Mouse (Mus musculus): ENCODE results near the gene Rmi2. TPM values are rescaled to one million over a fixed set of nuclear protein-coding genes. Genes with fewer than 3 reads are reported as not detected.

Rmi2 gene
- polyA plus RNA-seq, 1 experiment from 2014 or later, result 0.70 TPM

DNA sequence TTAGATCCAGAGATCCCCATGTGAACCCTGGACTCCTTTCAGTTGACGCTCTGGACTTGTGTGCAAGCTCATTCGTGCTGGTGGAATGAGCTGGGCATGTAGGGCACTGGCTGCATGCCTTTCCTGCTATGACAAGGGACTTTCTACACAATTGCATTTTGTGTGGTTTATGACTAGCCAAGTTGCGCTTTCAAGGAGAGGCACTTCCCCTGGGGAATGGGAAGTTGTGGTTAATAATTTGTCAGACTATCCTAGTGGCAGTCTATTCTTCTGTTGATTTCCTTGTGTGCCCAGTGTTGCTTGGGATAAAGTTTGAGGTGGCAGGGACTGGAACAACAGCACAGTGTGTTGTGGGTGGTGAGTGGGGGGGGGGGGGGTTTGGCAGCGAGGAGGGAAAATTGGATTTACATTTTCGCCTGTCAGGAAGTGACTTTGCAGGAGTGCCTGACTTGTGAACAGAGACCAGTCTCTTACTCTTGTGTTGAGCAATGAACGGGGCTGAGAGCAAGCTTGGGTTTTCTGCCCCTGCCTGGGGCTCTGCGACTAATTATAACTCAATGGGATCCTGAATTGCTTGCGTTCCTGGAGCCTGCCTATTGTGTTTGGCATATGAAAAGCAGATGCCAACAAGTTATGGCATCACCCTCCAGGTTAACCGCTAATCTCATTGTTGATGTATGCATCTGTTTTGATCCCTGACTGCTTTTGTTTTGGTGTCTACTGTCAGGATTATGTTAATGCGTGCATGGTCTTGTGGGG lies 3.8 kb downstream of the Rmi2 start:
- Histone ChIP-seq H3K27me3 (replicated peaks; ENCODE audit: control insufficient read depth, insufficient read depth, low read length) (no peaks in the 10 kb centered on the region), H3K9me3 (ENCODE audit: control insufficient read depth, low read length) (no peaks in the 10 kb centered on the region), H3K4me3 (ENCODE audit: low read length) (no peak overlapping the region), H3K9ac (ENCODE audit: low read depth, low read length) (no peak overlapping the region), H3K4me1 (ENCODE audit: control insufficient read depth, insufficient read depth, low read depth, low read length) (peaks cover 8% of the 10 kb centered on the region), H3K4me2 (ENCODE audit: low read length) (no peak overlapping the region), H3K36me3 (ENCODE audit: control insufficient read depth, insufficient read depth, low read length) (no peaks in the 10 kb centered on the region), H3K27ac (ENCODE audit: low read depth, low read length) (no peak overlapping the region)
- no peak for ATAC-seq
- WGBS, result 28% methylated on average over 10 of the region's 10 CpGs

DNA sequence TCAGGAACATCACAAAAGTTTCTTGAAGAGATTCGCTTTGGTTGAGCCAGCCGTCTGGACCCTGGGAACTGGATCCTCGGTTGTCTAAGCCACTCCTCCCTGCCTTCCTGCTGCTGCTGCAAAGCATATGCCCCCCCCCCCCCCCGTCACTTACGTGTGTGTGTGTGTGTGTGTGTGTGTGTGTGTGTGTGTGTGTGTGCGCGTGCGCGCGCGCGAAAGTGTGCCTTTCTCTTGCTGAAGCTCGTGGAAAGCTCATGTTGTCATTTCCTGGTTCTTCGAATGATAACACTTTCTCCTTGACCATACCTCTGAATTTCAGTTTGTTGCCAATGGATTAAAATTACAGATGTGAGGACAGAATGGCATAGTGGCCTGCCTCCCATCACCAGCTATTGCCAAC lies 5.2 kb downstream of the Rmi2 start:
- WGBS, result 87% methylated on average over 13 of the region's 14 CpGs
- no peaks in the 10 kb centered on the region for H3K36me3 ChIP-seq (ENCODE audit: control insufficient read depth, insufficient read depth, low read length)
- H3K9me3 ChIP-seq (ENCODE audit: control insufficient read depth, low read length), result no peaks in the 10 kb centered on the region
- H3K4me1 ChIP-seq (ENCODE audit: control insufficient read depth, insufficient read depth, low read depth, low read length), result peaks cover 16% of the 10 kb centered on the region
- no peak overlapping the region for H3K27ac ChIP-seq (ENCODE audit: low read depth, low read length)
- ATAC-seq, result no peak
- H3K4me3 ChIP-seq (ENCODE audit: low read length), result no peak overlapping the region
- H3K9ac ChIP-seq (ENCODE audit: low read depth, low read length), result no peak overlapping the region
- H3K4me2 ChIP-seq (ENCODE audit: low read length), result no peak overlapping the region
- no peaks in the 10 kb centered on the region for H3K27me3 ChIP-seq (replicated peaks; ENCODE audit: control insufficient read depth, insufficient read depth, low read length)

DNA sequence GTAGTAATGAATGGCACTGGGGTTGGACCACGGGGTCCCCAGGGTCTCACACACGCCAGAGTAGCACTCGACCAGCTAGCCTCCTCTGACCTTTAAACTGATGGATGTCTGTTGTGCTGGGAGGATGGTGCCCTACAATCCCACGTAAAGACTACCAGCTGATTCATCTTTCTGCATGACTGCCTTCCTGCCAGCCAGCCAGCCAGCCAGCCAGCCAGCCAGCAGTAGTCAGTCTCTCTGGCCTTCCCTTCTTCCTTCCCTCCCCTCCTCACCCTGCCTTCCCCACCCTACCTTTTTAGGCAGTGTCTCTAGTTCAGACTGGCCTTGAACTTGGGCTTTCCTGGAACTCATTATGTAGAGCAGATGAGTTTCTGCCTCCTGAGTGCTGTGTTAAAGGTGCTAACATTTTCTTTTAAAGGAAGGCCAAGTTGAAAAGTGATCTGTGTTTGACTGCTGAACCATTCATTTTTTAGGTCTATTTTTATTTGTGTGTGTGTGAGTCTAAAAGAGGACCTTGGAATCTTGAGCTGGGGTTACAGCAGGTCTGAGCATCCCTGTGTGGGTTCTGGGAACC lies 7.5 kb downstream of the Rmi2 start:
- no peak for ATAC-seq
- Histone ChIP-seq H3K9ac (ENCODE audit: low read depth, low read length) (no peak overlapping the region), H3K4me2 (ENCODE audit: low read length) (no peak overlapping the region), H3K36me3 (ENCODE audit: control insufficient read depth, insufficient read depth, low read length) (no peaks in the 10 kb centered on the region), H3K27ac (ENCODE audit: low read depth, low read length) (no peak overlapping the region), H3K27me3 (replicated peaks; ENCODE audit: control insufficient read depth, insufficient read depth, low read length) (no peaks in the 10 kb centered on the region), H3K4me1 (ENCODE audit: control insufficient read depth, insufficient read depth, low read depth, low read length) (peaks cover 14% of the 10 kb centered on the region), H3K9me3 (ENCODE audit: control insufficient read depth, low read length) (no peaks in the 10 kb centered on the region), H3K4me3 (ENCODE audit: low read length) (no peak overlapping the region)
- WGBS, result 51% methylated on average over 4 of the region's 4 CpGs

DNA sequence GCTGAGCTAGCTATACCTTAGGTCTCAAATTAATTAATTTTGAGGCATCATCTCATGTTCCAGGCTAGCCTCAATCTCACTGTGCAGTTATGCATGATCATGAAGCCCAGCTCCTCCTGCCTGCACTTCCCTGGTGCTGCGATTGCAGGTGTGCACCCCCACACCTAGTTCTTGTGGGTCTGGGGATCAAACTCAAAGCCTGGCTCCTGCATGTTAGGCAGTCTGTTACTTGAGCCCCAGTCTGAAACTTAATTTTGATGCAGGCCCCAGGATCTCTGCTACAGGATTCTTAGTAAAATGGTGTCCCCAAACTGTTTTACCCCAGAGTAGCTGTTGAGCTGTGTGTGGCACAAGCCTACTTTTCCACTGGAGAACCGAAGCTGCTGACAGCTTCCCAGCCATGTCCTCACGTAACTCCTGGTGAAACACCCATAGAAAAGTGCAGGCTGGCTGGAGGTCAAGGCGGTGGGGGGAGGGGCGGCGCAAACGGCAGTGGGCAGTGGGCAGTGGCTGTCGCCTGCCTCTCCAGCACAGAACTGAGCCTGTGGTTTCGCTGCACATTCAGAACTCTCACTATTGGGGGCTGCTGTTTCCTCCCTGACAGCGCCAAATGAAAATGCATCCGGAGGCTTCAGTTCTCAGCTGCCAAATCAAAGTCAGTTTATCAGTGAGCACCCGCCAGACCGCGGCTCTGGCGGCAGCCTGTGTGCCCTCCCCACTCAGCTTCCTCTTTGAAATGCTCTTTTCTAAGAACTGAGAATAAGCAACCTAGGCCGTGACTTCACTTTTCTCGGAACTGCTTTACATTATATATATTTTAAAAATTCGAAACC lies 8.8 kb downstream of the Rmi2 start:
- H3K4me1 ChIP-seq (ENCODE audit: control insufficient read depth, insufficient read depth, low read depth, low read length), result peaks cover 10% of the 10 kb centered on the region
- H3K9me3 ChIP-seq (ENCODE audit: control insufficient read depth, low read length), result no peaks in the 10 kb centered on the region
- H3K9ac ChIP-seq (ENCODE audit: low read depth, low read length), result 0 out of 2 replicates have a peak overlapping the region, but pooled peaks have one; percentile 11
- peak overlapping the region; percentile 13 for H3K4me3 ChIP-seq (ENCODE audit: low read length)
- no peaks in the 10 kb centered on the region for H3K27me3 ChIP-seq (replicated peaks; ENCODE audit: control insufficient read depth, insufficient read depth, low read length)
- peak overlapping the region; percentile 19; the same call in 1 of the 2 replicates for H3K27ac ChIP-seq (ENCODE audit: low read depth, low read length)
- WGBS, result 22% methylated on average over 18 of the region's 18 CpGs
- H3K4me2 ChIP-seq (ENCODE audit: low read length), result peak overlapping the region; percentile 47
- H3K36me3 ChIP-seq (ENCODE audit: control insufficient read depth, insufficient read depth, low read length), result no peaks in the 10 kb centered on the region
- peak; percentile 62 for ATAC-seq

DNA sequence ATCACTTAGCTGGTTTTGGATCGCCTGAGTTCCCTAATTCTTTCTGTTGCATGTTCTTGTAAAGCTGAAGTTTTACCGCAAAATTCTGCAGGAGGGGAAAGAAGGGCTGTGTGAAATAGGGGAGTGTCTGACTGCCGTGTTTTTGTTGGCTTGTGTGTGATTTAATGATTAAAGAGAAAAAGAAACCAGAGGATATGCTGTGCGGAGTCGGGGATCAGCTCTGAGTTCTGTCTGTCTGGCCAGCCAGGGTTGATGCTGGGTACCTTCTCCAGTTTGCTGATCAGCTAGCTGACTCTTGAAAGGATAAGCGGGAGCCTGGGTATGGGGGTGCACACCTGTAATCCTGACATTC lies 9.4 kb downstream of the Rmi2 start:
- Histone ChIP-seq H3K4me1 (ENCODE audit: control insufficient read depth, insufficient read depth, low read depth, low read length) (peaks cover 10% of the 10 kb centered on the region), H3K36me3 (ENCODE audit: control insufficient read depth, insufficient read depth, low read length) (no peaks in the 10 kb centered on the region), H3K27ac (ENCODE audit: low read depth, low read length) (peak overlapping the region; percentile 19; the same call in 1 of the 2 replicates), H3K4me3 (ENCODE audit: low read length) (no peak overlapping the region; the same call in 1 of the 2 replicates), H3K27me3 (replicated peaks; ENCODE audit: control insufficient read depth, insufficient read depth, low read length) (no peaks in the 10 kb centered on the region), H3K9ac (ENCODE audit: low read depth, low read length) (no peak overlapping the region), H3K9me3 (ENCODE audit: control insufficient read depth, low read length) (no peaks in the 10 kb centered on the region), H3K4me2 (ENCODE audit: low read length) (peak overlapping the region; percentile 47; the same call in 1 of the 2 replicates)
- WGBS, result 69% methylated on average over 6 of the region's 6 CpGs
- ATAC-seq, result no peak

DNA sequence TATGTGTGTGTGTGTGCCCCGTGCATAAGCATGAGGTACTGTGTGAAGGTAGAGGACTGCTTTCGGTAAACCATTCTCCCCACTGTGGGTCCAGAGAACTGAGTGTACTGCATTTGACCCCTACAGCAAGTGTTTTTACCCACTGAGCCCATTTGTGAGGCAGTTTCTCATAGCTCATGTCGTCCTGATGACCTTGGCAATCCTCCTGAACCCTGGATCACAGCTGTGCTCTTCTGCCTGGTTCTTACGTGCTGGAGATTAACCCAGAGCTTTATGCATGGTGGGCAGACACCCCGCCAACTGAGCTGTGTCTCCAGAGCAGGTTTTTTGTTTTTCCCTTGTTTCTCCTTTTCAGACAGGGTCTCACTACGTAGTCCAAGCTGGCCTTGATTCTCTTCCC lies 11.1 kb downstream of the Rmi2 start:
- 65% methylated on average over 6 of the region's 6 CpGs for WGBS
- Histone ChIP-seq H3K27ac (ENCODE audit: low read depth, low read length) (no peak overlapping the region), H3K4me2 (ENCODE audit: low read length) (no peak overlapping the region), H3K27me3 (replicated peaks; ENCODE audit: control insufficient read depth, insufficient read depth, low read length) (no peaks in the 10 kb centered on the region), H3K4me1 (ENCODE audit: control insufficient read depth, insufficient read depth, low read depth, low read length) (peaks cover 16% of the 10 kb centered on the region), H3K9ac (ENCODE audit: low read depth, low read length) (no peak overlapping the region), H3K9me3 (ENCODE audit: control insufficient read depth, low read length) (no peaks in the 10 kb centered on the region), H3K4me3 (ENCODE audit: low read length) (no peak overlapping the region), H3K36me3 (ENCODE audit: control insufficient read depth, insufficient read depth, low read length) (no peaks in the 10 kb centered on the region)
- no peak for ATAC-seq

DNA sequence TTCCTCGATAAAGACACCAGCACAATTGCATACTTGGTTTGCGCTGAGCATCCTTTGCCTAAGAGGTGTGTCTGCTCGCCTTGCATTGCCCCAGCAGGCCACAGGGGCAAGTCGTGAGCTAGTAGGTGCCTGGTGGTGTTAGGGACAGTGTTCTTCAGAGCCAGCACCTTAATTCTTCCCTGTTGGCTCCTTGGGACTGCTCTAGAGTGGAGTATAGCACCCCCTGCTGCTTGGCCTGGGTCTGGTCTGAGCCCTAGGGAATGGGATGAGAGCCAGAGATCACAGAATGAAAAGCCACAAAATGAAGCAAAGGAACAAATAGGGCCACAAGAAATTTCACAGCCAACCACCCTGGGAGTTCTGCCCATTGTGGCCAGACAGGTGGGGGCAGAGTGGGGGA lies 11.6 kb downstream of the Rmi2 start:
- Histone ChIP-seq H3K9me3 (ENCODE audit: control insufficient read depth, low read length) (no peaks in the 10 kb centered on the region), H3K4me1 (ENCODE audit: control insufficient read depth, insufficient read depth, low read depth, low read length) (peaks cover 16% of the 10 kb centered on the region), H3K4me2 (ENCODE audit: low read length) (no peak overlapping the region), H3K27ac (ENCODE audit: low read depth, low read length) (no peak overlapping the region), H3K36me3 (ENCODE audit: control insufficient read depth, insufficient read depth, low read length) (no peaks in the 10 kb centered on the region), H3K27me3 (replicated peaks; ENCODE audit: control insufficient read depth, insufficient read depth, low read length) (no peaks in the 10 kb centered on the region), H3K4me3 (ENCODE audit: low read length) (no peak overlapping the region), H3K9ac (ENCODE audit: low read depth, low read length) (no peak overlapping the region)
- 55% methylated on average over 4 of the region's 4 CpGs for WGBS
- ATAC-seq, result peak; percentile 55; the same call in 1 of the 2 replicates

DNA sequence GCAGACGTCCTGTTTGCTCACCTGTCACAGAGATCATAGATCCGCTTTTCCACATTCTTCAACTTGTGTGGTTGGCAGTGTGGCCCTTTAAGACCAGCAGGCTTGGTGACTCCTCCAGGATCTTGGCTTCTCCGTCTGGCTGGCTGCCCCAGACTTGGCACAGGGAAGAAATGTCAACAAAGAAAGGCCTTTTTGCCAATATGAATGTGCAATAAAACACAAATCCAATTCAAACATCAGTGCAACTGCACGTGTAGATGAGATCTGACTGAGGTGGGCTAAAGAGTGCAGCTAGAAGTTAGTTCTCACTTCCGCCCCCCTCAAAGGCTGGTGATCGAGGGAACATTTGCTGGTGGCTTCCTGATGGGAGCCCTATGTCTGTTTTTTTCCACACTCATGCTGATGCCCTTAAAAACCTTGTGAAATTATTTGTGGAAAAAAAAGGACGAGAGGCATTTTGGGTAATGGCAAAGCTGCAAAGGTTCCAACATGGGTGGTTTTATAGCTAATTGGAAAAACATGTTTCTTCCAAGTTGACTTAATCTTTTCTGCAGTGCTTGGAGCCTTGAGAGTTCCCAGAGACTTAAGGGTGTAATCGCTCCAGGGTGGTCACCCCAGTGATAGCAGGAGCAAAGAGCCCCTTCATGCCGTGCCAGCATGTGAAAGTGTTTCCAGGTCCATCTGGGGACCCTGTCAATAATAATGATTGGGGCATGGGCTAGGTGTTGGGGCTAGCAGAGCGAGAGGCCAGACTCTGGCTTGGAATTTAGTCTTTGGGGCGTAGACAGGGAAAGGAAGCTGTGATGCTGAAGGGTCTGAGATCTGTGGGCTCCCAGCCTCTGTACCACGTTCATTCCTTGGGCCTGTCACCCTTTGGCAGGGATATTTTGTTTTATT lies 15.4 kb downstream of the Rmi2 start:
- H3K36me3 ChIP-seq (ENCODE audit: control insufficient read depth, insufficient read depth, low read length), result no peaks in the 10 kb centered on the region
- no peaks in the 10 kb centered on the region for H3K9me3 ChIP-seq (ENCODE audit: control insufficient read depth, low read length)
- no peak overlapping the region; the same call in 1 of the 2 replicates for H3K27ac ChIP-seq (ENCODE audit: low read depth, low read length)
- H3K4me1 ChIP-seq (ENCODE audit: control insufficient read depth, insufficient read depth, low read depth, low read length), result peaks cover 6% of the 10 kb centered on the region
- no peaks in the 10 kb centered on the region for H3K27me3 ChIP-seq (replicated peaks; ENCODE audit: control insufficient read depth, insufficient read depth, low read length)
- no peak overlapping the region for H3K9ac ChIP-seq (ENCODE audit: low read depth, low read length)
- ATAC-seq, result no peak; the same call in 1 of the 2 replicates
- no peak overlapping the region for H3K4me3 ChIP-seq (ENCODE audit: low read length)
- no peak overlapping the region for H3K4me2 ChIP-seq (ENCODE audit: low read length)
- WGBS, result 55% methylated on average over 12 of the region's 12 CpGs

Data from hindbrain, embryonic 16.5 days (tissue).